Mouse (Mus musculus) olfactory bulb, adult 2 months (tissue): ENCODE data around the gene Ptpn14. TPM values are rescaled to one million over a fixed set of nuclear protein-coding genes. Genes with fewer than 3 reads are reported as not detected.

Experiments
- H3K27ac ChIP-seq: fragments of 200-500 bp; 2 replicates; pipeline ENCODE4 v1.5.1; 2012; ENCODE audit warnings: low read depth, low read length; ENCODE audit not compliant: insufficient read depth
- H3K4me1 ChIP-seq: fragments of 200-500 bp; 2 replicates; pipeline ENCODE4 v1.6.1; 2012; ENCODE audit warnings: low read length; ENCODE audit not compliant: control insufficient read depth, insufficient read depth
- H3K4me3 ChIP-seq: fragments of 200-500 bp; 2 replicates; pipeline ENCODE4 v1.5.1; 2012; ENCODE audit warnings: mild to moderate bottlenecking, low read depth, low read length, moderate library complexity; ENCODE audit not compliant: insufficient read depth
- CTCF ChIP-seq: fragments of 200-500 bp; IDR thresholded peaks from 2 replicates; pipeline ENCODE4 v1.5.1; 2012; ENCODE audit warnings: low read depth, mild to moderate bottlenecking, low read length, moderate library complexity; ENCODE audit not compliant: insufficient read depth
- POLR2A ChIP-seq: fragments of 200-500 bp; IDR thresholded peaks from 2 replicates; pipeline ENCODE4 v1.6.1; 2012; ENCODE audit warnings: mild to moderate bottlenecking, low read depth, low read length, moderate library complexity; ENCODE audit not compliant: insufficient read depth
- WGBS: fragments of 180-500 bp; shearing (Covaris S2); methylation state at CpG from one replicate; pipeline ENCODE4 v1.1.7; 2018; 5-methylcytosine and 5-hydroxymethylcytosine counted together
- polyA plus RNA-seq: library from polyadenylated mRNA; stranded (reverse); fragments of >200 nt; gene quantifications from 2 replicates; pipeline ENCODE4 v1.2.4, GENCODE M21; 2012; ENCODE audit warnings: low replicate concordance; ENCODE audit not compliant: missing spikeins, insufficient read depth, insufficient read length

The Ptpn14 gene
- polyA plus RNA-seq, 1 experiment, result 73.8 TPM

DNA sequence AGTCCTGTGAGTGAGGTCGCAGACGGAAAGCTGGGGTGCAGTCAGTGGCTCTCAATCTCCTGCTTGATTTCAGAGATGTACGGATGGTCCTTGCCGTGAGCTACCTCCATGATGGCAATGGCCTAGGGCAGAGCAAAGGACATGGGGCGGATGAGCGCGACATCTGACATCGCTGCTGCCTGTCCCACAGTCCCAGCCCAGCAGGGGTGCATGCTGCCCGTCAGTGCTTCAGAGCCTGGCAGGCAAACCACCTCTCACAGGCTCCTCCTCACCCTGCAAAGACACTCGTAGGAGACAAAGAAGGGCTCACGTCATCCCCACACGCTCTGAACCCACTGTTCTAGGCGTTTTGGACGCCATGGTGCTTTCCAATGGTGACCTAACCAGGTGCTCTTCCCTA lies 152.7 kb downstream of the Ptpn14 start:
- H3K4me3 ChIP-seq, result no peak overlapping the region
- TF ChIP-seq POLR2A (no peak), CTCF (no peak)
- peaks cover 32% of the 10 kb centered on the region for H3K4me1 ChIP-seq
- WGBS, result 73% methylated on average over 14 of the region's 14 CpGs
- peak overlapping the region; percentile 20 for H3K27ac ChIP-seq

DNA sequence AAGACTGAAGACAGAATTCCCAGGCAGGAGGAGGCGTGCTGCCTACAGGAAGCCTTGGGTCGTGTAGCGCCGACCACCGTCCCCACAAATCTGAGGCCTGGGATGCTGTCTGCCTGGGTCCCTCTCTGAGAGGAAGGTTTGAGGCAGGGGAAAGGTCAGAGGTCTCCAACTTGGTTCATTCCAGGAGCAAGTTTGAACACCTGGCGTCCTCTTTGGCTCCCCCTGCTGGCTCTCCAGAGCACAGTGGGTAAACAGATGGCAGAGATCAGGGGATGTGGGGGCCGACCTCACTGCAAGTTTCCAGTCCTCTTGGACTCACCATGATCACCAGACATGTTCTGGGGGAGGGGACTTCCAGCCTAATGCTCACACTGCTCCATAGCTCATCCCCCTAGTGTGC lies 154.8 kb downstream of the Ptpn14 start:
- WGBS, result 64% methylated on average over 7 of the region's 7 CpGs
- TF ChIP-seq POLR2A (no peak), CTCF (peak; percentile 90)
- no peak overlapping the region for H3K4me3 ChIP-seq
- H3K4me1 ChIP-seq, result peaks cover 32% of the 10 kb centered on the region
- H3K27ac ChIP-seq, result no peak overlapping the region

GRCm38 (mm10) chr1:189883531-189884170 lies 155.6 kb downstream of the Ptpn14 start:
- peaks cover 32% of the 10 kb centered on the region for H3K4me1 ChIP-seq
- H3K4me3 ChIP-seq, result no peak overlapping the region
- no peak for TF ChIP-seq CTCF
- TF ChIP-seq POLR2A, result no peak
- WGBS, result 52% methylated on average over 18 of the region's 18 CpGs
- no peak overlapping the region for H3K27ac ChIP-seq

GRCm38 (mm10) chr1:189884951-189885350 lies 156.9 kb downstream of the Ptpn14 start:
- H3K4me1 ChIP-seq, result peaks cover 30% of the 10 kb centered on the region
- no peak overlapping the region for H3K27ac ChIP-seq
- TF ChIP-seq CTCF, result no peak
- no peak for TF ChIP-seq POLR2A
- WGBS, result 78% methylated on average over 13 of the region's 13 CpGs
- no peak overlapping the region for H3K4me3 ChIP-seq

DNA sequence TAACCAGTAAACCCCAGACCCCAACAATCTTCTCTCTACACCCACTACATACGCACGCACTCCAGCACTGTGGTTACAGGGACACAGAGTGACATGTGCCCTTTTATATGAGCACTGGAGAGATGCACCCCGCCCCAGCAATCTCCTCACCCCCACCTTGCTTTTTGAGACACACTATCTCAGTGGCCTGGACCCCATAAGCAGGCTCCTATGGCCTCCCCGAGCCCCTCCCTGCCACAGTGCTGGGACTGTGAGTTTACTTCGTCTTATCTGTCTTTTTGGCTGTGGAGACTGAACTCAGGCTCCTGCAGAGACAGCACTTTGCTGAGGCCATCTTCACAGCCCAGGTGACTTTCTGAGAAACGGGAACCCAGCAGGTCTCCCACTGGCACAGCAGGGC lies 157.9 kb downstream of the Ptpn14 start:
- no peak overlapping the region for H3K4me3 ChIP-seq
- WGBS, result 94% methylated on average over 6 of the region's 6 CpGs
- H3K4me1 ChIP-seq, result peaks cover 20% of the 10 kb centered on the region
- TF ChIP-seq POLR2A, result no peak
- no peak for TF ChIP-seq CTCF
- H3K27ac ChIP-seq, result no peak overlapping the region

DNA sequence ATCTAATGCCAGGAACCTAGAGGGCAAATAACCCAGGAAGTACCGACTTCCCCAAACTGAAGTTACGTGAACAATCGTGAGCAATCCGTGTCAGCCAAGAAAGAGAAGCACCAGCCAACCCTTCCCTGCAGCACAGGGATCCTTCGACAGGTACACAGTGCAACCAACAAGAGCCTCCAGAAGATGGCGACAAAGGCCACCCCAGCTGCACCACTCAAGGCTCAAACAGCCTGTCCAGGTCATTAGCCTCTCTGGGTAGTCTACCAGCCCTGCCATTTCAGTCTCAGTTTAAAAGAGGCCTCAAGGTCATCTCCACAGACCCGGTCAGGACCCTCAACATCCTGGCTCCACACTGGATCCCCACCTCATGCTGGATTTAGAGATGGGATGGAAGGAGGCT lies 159.4 kb downstream of the Ptpn14 start:
- TF ChIP-seq CTCF, result peak; percentile 75
- no peak for TF ChIP-seq POLR2A
- whole genome bisulfite sequencing, result 29% methylated on average over 7 of the region's 7 CpGs
- Histone ChIP-seq H3K27ac (no peak overlapping the region), H3K4me3 (no peak overlapping the region), H3K4me1 (peaks cover 15% of the 10 kb centered on the region)

- Histone ChIP-seq H3K27ac (no peak overlapping the region), H3K4me3 (no peak overlapping the region), H3K4me1 (peaks cover 10% of the 10 kb centered on the region; the same call in 1 of the 2 replicates)
- no peak for TF ChIP-seq POLR2A
- TF ChIP-seq CTCF, result no peak
- 80% methylated on average over 10 of the region's 10 CpGs for WGBS
These were observed 160.7 kb downstream of the Ptpn14 start for GRCm38 (mm10) chr1:189888749-189889148.

- Histone ChIP-seq H3K27ac (peak overlapping the region; percentile 86), H3K4me3 (no peak overlapping the region), H3K4me1 (peaks cover 22% of the 10 kb centered on the region)
- TF ChIP-seq POLR2A, result no peak
- 29% methylated on average over 9 of the region's 9 CpGs for WGBS
These were observed 166.1 kb downstream of the Ptpn14 start for GRCm38 (mm10) chr1:189894191-189894590.

DNA sequence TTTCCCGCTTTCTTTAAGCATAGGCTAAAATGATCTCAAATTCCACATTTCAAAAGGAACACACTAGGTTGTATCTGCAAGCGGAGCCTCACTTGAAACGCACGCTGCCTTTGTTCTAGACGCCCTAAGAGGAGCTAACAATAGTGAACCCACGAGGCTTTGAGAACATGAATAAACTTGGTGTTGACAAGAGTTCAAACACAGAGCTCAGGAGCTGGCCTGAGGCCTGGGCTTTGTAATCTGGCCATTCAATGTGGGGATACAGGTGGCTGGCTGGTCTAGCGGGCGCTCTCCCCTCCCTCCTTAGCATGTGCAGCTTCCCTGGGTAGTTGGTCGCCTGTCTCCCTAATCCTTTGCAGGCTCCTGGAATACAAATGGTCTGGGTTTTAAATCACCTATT lies 169.8 kb downstream of the Ptpn14 start:
- TF ChIP-seq CTCF, result no peak
- no peak overlapping the region for H3K4me3 ChIP-seq
- H3K4me1 ChIP-seq, result peaks cover 29% of the 10 kb centered on the region
- 83% methylated on average over 9 of the region's 9 CpGs for WGBS
- H3K27ac ChIP-seq, result no peak overlapping the region

GRCm38 (mm10) chr1:189898708-189899107 lies 170.6 kb downstream of the Ptpn14 start:
- Histone ChIP-seq H3K4me1 (peaks cover 29% of the 10 kb centered on the region), H3K4me3 (no peak overlapping the region), H3K27ac (no peak overlapping the region)
- 83% methylated on average over 13 of the region's 13 CpGs for WGBS
- TF ChIP-seq CTCF (no peak), POLR2A (no peak)
